Mouse (Mus musculus) neural tube, embryonic 15.5 days (tissue): ENCODE measurements at regions not wholly inside any gene's neighbourhood (a gene's known extent, or its start where the extent isn't known, plus 50 kb on each side); places are given as distances from the start of the nearest gene placed in this dataset. TPM values are rescaled to one million over a fixed set of nuclear protein-coding genes. Genes with fewer than 3 reads are reported as not detected.

ENCODE experiments used
- ATAC-seq: fragments of 200-750 bp; cut with Nextera tagmentation; 2 replicates; pipeline ENCODE4 v1.8.0; 2017; ENCODE audit warnings: mild to moderate bottlenecking, moderate TSS enrichment, moderate library complexity; ENCODE audit not compliant: low FRiP score
- H3K27ac ChIP-seq: fragments of 300-500 bp; sonication (generic); replicated peaks from 2 replicates; pipeline ENCODE4 v1.5.1; 2015; ENCODE audit warnings: mild to moderate bottlenecking, inconsistent platforms
- H3K27me3 ChIP-seq: fragments of 300-500 bp; sonication (generic); replicated peaks from 2 replicates; pipeline ENCODE4 v1.6.1; 2015; ENCODE audit warnings: inconsistent platforms
- H3K36me3 ChIP-seq: fragments of 300-500 bp; sonication (generic); 2 replicates; pipeline ENCODE4 v1.6.1; 2015; ENCODE audit warnings: inconsistent platforms
- H3K4me1 ChIP-seq: fragments of 300-500 bp; sonication (generic); 2 replicates; pipeline ENCODE4 v1.6.1; 2015; ENCODE audit warnings: inconsistent platforms
- H3K4me2 ChIP-seq: fragments of 300-500 bp; sonication (generic); 2 replicates; pipeline ENCODE4 v1.6.1; 2015; ENCODE audit warnings: inconsistent platforms, mild to moderate bottlenecking, moderate library complexity
- H3K4me3 ChIP-seq: fragments of 300-500 bp; sonication (generic); replicated peaks from 2 replicates; pipeline ENCODE4 v1.5.1; 2015; ENCODE audit warnings: mild to moderate bottlenecking, inconsistent platforms
- H3K9ac ChIP-seq: fragments of 300-500 bp; sonication (generic); replicated peaks from 2 replicates; pipeline ENCODE4 v1.6.1; 2015; ENCODE audit warnings: mild to moderate bottlenecking, inconsistent platforms
- H3K9me3 ChIP-seq: fragments of 300-500 bp; sonication (generic); replicated peaks from 2 replicates; pipeline ENCODE4 v1.6.1; 2016; ENCODE audit warnings: inconsistent platforms
- WGBS: fragments of 180-500 bp; shearing (Covaris S2); methylation state at CpG from one replicate; pipeline ENCODE4 v1.1.7; 2015; ENCODE audit warnings: mixed read lengths; 5-methylcytosine and 5-hydroxymethylcytosine counted together
- microRNA-seq: library from miRNA; unstranded; fragments of <30 nt; microRNA quantifications from one replicate; pipeline ENCODE4, GENCODE M21; 2017

GRCm38 (mm10) chr3:137798769-137799168, 65.5 kb upstream of the H2afz start:
- no peaks in the 10 kb centered on the region for H3K9me3 ChIP-seq
- ATAC-seq = no peak
- no peaks in the 10 kb centered on the region for H3K4me1 ChIP-seq
- no peak overlapping the region for H3K4me3 ChIP-seq
- WGBS = 91% methylated on average over 4 of the region's 4 CpGs
- no peak overlapping the region for H3K27ac ChIP-seq
- no peak overlapping the region for H3K4me2 ChIP-seq
- no peaks in the 10 kb centered on the region for H3K27me3 ChIP-seq
- no peak overlapping the region for H3K9ac ChIP-seq
- H3K36me3 ChIP-seq = no peaks in the 10 kb centered on the region

- ATAC-seq = no peak
- no peak overlapping the region for H3K4me2 ChIP-seq
- H3K27ac ChIP-seq = no peak overlapping the region
- H3K27me3 ChIP-seq = no peaks in the 10 kb centered on the region
- no peaks in the 10 kb centered on the region for H3K36me3 ChIP-seq
- no peak overlapping the region for H3K9ac ChIP-seq
- no peak overlapping the region for H3K4me3 ChIP-seq
- no peaks in the 10 kb centered on the region for H3K9me3 ChIP-seq
- WGBS = 47% methylated on average over 6 of the region's 6 CpGs
- H3K4me1 ChIP-seq = 0 out of 2 replicates have a peak, but pooled peaks cover 3% of the 10 kb centered on the region
Observed at GRCm38 (mm10) chr3:137801402-137802020, 62.8 kb upstream of the H2afz start.

- Histone ChIP-seq H3K4me3 (no peak overlapping the region), H3K27me3 (no peaks in the 10 kb centered on the region)
Observed at GRCm38 (mm10) chr3:137807423-137807822, 56.9 kb upstream of the H2afz start.

GRCm38 (mm10) chr3:137807913-137808684, 56.2 kb upstream of the H2afz start:
- Histone ChIP-seq H3K27me3 (no peaks in the 10 kb centered on the region), H3K4me2 (no peak overlapping the region), H3K4me1 (0 out of 2 replicates have a peak, but pooled peaks cover 3% of the 10 kb centered on the region), H3K9ac (no peak overlapping the region), H3K9me3 (no peaks in the 10 kb centered on the region), H3K36me3 (no peaks in the 10 kb centered on the region), H3K27ac (no peak overlapping the region), H3K4me3 (no peak overlapping the region)
- 79% methylated on average over 5 of the region's 5 CpGs for WGBS
- no peak for ATAC-seq

More at GRCm38 (mm10) chr3:137807423-137807822, 56.9 kb upstream of the H2afz start:
- Histone ChIP-seq H3K4me1 (0 out of 2 replicates have a peak, but pooled peaks cover 3% of the 10 kb centered on the region), H3K27ac (no peak overlapping the region), H3K9ac (no peak overlapping the region), H3K36me3 (no peaks in the 10 kb centered on the region), H3K9me3 (no peaks in the 10 kb centered on the region), H3K4me2 (no peak overlapping the region)
- 66% methylated on average over 1 of the region's 1 CpGs for WGBS
- ATAC-seq = no peak

- H3K9ac ChIP-seq = no peak overlapping the region
- no peaks in the 10 kb centered on the region for H3K36me3 ChIP-seq
- H3K4me2 ChIP-seq = no peak overlapping the region
- no peak for ATAC-seq
- H3K4me3 ChIP-seq = no peak overlapping the region
- no peaks in the 10 kb centered on the region for H3K27me3 ChIP-seq
- 79% methylated on average over 3 of the region's 3 CpGs for WGBS
- H3K4me1 ChIP-seq = 0 out of 2 replicates have a peak, but pooled peaks cover 3% of the 10 kb centered on the region
- no peaks in the 10 kb centered on the region for H3K9me3 ChIP-seq
- no peak overlapping the region for H3K27ac ChIP-seq
Observed at GRCm38 (mm10) chr3:137810123-137810522, 54.2 kb upstream of the H2afz start.

Small RNA genes in the stretch of these regions (microRNA-seq; reads per million reads assigned to microRNA genes)
- gene Mir6380 = not detected
